Mouse (Mus musculus): ENCODE measurements around the gene Olfr738. TPM values are rescaled to one million over a fixed set of nuclear protein-coding genes. Genes with fewer than 3 reads are reported as not detected.

Gene Olfr738
- polyA plus RNA-seq (2015; fragmentation: Nextera tagmentation; extraction: Ambion mirVana), result not detected in 2 replicates

- Histone ChIP-seq H3K4me1 (no peaks in the 10 kb centered on the region), H3K36me3 (no peaks in the 10 kb centered on the region), H3K4me2 (no peak within 1 kb of the TSS), H3K27ac (no peak within 1 kb of the TSS), H3K27me3 (no peaks in the 10 kb centered on the region), H3K4me3 (no peak within 1 kb of the TSS), H3K9me3 (no peaks in the 10 kb centered on the region), H3K9ac (no peak within 1 kb of the TSS)
- WGBS, result 74% methylated on average over 1 of the region's 1 CpGs
- ATAC-seq (ENCODE audit: borderline replicate concordance, extremely low read depth, low FRiP score, low TSS enrichment), result no peak
Measured at GRCm38 (mm10) chr14:50407268-50407667, at the start of gene Olfr738. Gene Olfr738, plus strand, starts transcription at chr14:50407568.

DNA sequence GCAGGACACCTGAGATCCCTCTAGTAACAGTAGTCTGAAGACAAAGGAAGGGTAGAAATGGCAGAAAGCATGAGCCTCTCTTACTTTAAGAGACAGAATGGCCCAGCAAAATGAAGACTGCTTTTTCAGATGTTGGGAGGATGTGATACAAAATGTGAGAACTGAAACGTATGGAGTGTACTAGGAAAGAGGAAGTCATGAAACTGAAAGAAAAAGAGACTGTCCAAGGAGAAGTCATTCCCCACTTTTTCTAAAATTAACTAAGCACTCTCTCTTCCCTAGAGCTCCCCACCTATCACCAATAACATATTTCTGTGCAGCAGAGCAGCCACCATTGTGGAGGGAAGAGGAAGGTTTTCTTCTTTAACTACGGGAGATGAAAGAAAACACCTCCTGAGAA lies 49.8 kb upstream of the Olfr738 start, which contains the start of gene Tlr11:
TSS of gene Tlr11 (plus strand) at position 322 of the 400 bp plus-strand sequence.
- Histone ChIP-seq H3K27me3 (no peaks in the 10 kb centered on the region), H3K4me2 (no peak within 1 kb of the TSS), H3K4me3 (no peak within 1 kb of the TSS), H3K9ac (no peak within 1 kb of the TSS), H3K9me3 (no peaks in the 10 kb centered on the region), H3K4me1 (no peaks in the 10 kb centered on the region), H3K36me3 (no peaks in the 10 kb centered on the region), H3K27ac (no peak within 1 kb of the TSS)
- no peak for ATAC-seq (ENCODE audit: borderline replicate concordance, extremely low read depth, low FRiP score, low TSS enrichment)
- 72% methylated on average over 2 of the region's 2 CpGs for WGBS

DNA sequence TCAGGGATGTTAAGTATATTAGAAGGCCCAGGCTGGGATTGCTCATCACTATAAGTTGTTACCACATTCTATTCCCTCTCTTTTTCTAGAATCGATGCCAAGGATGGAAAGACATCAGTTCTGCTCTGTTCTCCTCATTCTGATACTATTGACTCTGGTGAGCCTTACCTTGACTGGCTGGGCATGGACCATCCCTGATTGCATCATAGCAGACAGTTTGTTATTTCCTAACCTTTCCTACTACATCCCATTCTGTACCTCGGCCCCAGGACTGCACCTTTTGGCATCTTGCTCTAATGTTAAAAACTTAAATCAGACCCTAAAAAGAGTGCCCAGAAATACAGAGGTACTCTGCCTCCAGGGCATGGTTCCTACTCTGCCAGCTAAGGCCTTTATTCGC lies 46.9 kb upstream of the Olfr738 start:
- H3K36me3 ChIP-seq, result no peaks in the 10 kb centered on the region
- H3K9ac ChIP-seq, result no peak overlapping the region
- H3K4me2 ChIP-seq, result no peak overlapping the region
- ATAC-seq (ENCODE audit: borderline replicate concordance, extremely low read depth, low FRiP score, low TSS enrichment), result no peak
- no peaks in the 10 kb centered on the region for H3K27me3 ChIP-seq
- no peak overlapping the region for H3K4me3 ChIP-seq
- no peaks in the 10 kb centered on the region for H3K9me3 ChIP-seq
- WGBS, result 82% methylated on average over 3 of the region's 3 CpGs
- no peak overlapping the region for H3K27ac ChIP-seq
- H3K4me1 ChIP-seq, result no peaks in the 10 kb centered on the region

DNA sequence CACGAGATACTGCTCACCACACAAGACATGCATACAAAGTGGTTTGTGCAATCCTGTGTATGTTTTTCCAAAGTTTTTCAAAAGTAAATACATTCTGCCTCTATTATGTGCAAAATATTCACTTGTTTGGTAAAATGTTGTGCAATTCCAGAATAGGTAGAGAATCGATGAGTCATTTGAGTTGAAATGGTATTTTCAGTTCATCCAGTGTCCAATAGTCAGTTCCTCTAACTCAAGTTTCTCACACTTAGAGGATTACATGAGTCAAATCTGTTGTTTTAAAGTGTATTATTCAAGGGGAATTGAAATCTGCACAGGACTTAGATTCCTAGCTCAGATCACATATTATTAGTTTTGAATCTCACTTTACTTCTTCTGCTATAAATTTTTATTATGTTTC lies 43.8 kb upstream of the Olfr738 start:
- no peaks in the 10 kb centered on the region for H3K36me3 ChIP-seq
- no peaks in the 10 kb centered on the region for H3K9me3 ChIP-seq
- no peaks in the 10 kb centered on the region for H3K27me3 ChIP-seq
- H3K4me1 ChIP-seq, result no peaks in the 10 kb centered on the region
- no peak for ATAC-seq (ENCODE audit: borderline replicate concordance, extremely low read depth, low FRiP score, low TSS enrichment)
- H3K4me3 ChIP-seq, result no peak overlapping the region
- 75% methylated on average over 2 of the region's 2 CpGs for WGBS
- no peak overlapping the region for H3K9ac ChIP-seq
- no peak overlapping the region for H3K4me2 ChIP-seq
- no peak overlapping the region for H3K27ac ChIP-seq

DNA sequence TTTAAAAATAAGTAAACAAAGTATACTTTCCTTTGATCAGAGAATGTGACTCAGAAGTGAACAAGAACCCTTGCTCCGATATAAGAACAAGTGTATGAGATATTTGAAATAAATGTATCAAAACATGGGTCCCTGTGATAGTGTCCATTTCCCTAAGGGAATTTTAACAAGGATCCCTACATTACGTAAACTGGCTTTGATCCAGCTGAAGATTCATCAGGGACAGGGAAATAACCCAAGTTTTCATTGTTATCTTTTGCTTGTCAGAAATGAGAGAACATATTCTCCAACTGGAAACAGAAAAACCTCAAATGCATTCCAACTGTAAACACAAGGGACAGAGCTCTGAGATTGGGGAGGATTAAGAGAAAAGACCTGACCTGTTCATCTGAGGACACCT lies 26.5 kb upstream of the Olfr738 start, which contains the start of gene Olfr736:
TSS of gene Olfr736 (plus strand) at position 301 of the 400 bp plus-strand sequence.
- Histone ChIP-seq H3K4me1 (no peaks in the 10 kb centered on the region), H3K9ac (no peak within 1 kb of the TSS), H3K27ac (no peak within 1 kb of the TSS), H3K27me3 (no peaks in the 10 kb centered on the region), H3K9me3 (no peaks in the 10 kb centered on the region), H3K4me3 (no peak within 1 kb of the TSS), H3K4me2 (no peak within 1 kb of the TSS), H3K36me3 (no peaks in the 10 kb centered on the region)
- 70% methylated on average over 2 of the region's 2 CpGs for WGBS
- ATAC-seq (ENCODE audit: borderline replicate concordance, extremely low read depth, low FRiP score, low TSS enrichment), result no peak

DNA sequence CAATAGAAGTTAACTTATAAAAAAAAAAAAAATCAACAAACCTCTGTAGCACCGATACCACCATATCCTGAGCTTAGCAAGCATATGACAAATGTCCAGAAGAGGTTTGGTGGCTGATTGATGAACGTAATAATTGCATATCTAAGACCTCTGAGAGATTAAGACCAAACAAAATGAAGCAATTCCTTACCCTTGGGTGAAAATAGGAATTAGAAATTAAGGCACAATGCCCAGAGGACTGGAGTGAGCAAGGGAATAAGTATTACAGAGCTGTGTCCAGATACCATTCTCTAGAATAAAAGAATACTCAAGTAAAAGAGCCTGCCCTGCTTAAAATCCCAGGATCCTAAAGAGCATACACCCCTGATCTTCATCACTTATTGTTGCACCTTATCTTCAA lies 11.0 kb downstream of the Olfr738 start, which contains the start of gene Olfr739:
TSS of gene Olfr739 (plus strand) at position 301 of the 400 bp plus-strand sequence.
- 66% methylated on average over 2 of the region's 2 CpGs for WGBS
- no peak within 1 kb of the TSS for H3K9ac ChIP-seq
- no peaks in the 10 kb centered on the region for H3K9me3 ChIP-seq
- H3K27ac ChIP-seq, result no peak within 1 kb of the TSS
- H3K4me1 ChIP-seq, result no peaks in the 10 kb centered on the region
- no peaks in the 10 kb centered on the region for H3K27me3 ChIP-seq
- no peaks in the 10 kb centered on the region for H3K36me3 ChIP-seq
- no peak within 1 kb of the TSS for H3K4me3 ChIP-seq
- no peak within 1 kb of the TSS for H3K4me2 ChIP-seq
- ATAC-seq (ENCODE audit: borderline replicate concordance, extremely low read depth, low FRiP score, low TSS enrichment), result no peak

DNA sequence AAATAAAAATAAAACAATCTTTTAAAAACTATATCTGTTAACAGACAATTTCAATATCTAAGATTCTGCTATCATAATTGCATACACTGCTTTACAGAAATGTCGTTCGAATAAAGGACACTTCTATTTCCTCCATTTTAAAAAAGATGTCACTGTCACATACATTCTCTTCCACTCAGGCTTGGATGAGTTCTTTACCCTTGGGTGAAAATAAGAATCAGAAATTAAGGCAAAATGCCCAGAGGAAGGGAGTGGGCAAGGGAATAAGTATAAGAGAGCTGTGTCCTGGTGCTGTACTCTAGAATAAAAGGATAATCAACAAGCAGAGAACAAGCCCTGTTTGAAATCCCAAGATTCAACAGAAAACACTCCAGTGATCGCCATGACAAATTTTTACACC lies 37.9 kb downstream of the Olfr738 start, which contains the start of gene Olfr740:
TSS of gene Olfr740 (plus strand) at position 301 of the 400 bp plus-strand sequence.
- WGBS, result 79% methylated on average over 3 of the region's 3 CpGs
- no peak within 1 kb of the TSS for H3K4me2 ChIP-seq

More for the DNA sequence above, 37.9 kb downstream of the Olfr738 start, which contains the start of gene Olfr740:
- no peak within 1 kb of the TSS for H3K9ac ChIP-seq
- H3K4me3 ChIP-seq, result no peak within 1 kb of the TSS
- H3K36me3 ChIP-seq, result no peaks in the 10 kb centered on the region
- ATAC-seq (ENCODE audit: borderline replicate concordance, extremely low read depth, low FRiP score, low TSS enrichment), result no peak
- no peak within 1 kb of the TSS for H3K27ac ChIP-seq
- no peaks in the 10 kb centered on the region for H3K27me3 ChIP-seq
- no peaks in the 10 kb centered on the region for H3K4me1 ChIP-seq
- no peaks in the 10 kb centered on the region for H3K9me3 ChIP-seq

Other genes with a start within 250 kb of the Olfr738 start
- gene Olfr730, start 219.4 kb upstream of the Olfr738 start, polyA plus RNA-seq (2015; fragmentation: Nextera tagmentation; extraction: Ambion mirVana), result not detected in 2 replicates
- gene Olfr731, start 165.7 kb upstream of the Olfr738 start, polyA plus RNA-seq (2015; fragmentation: Nextera tagmentation; extraction: Ambion mirVana), result not detected in 2 replicates
- gene Olfr732, start 123.4 kb upstream of the Olfr738 start, polyA plus RNA-seq (2015; fragmentation: Nextera tagmentation; extraction: Ambion mirVana), result not detected in 2 replicates
- not detected in 2 replicates for gene Olfr733, start 106.0 kb upstream of the Olfr738 start, polyA plus RNA-seq (2015; fragmentation: Nextera tagmentation; extraction: Ambion mirVana)
- not detected in 2 replicates for gene Olfr734, start 80.8 kb upstream of the Olfr738 start, polyA plus RNA-seq (2015; fragmentation: Nextera tagmentation; extraction: Ambion mirVana)
- gene Olfr735, start 58.7 kb upstream of the Olfr738 start, polyA plus RNA-seq (2015; fragmentation: Nextera tagmentation; extraction: Ambion mirVana), result not detected in 2 replicates
- gene Tlr11, start 49.7 kb upstream of the Olfr738 start, polyA plus RNA-seq (2015; fragmentation: Nextera tagmentation; extraction: Ambion mirVana), result not detected in 2 replicates
- not detected in 2 replicates for gene Olfr736, start 26.4 kb upstream of the Olfr738 start, polyA plus RNA-seq (2015; fragmentation: Nextera tagmentation; extraction: Ambion mirVana)
- not detected in 2 replicates for gene Olfr739, start 11.1 kb downstream of the Olfr738 start, polyA plus RNA-seq (2015; fragmentation: Nextera tagmentation; extraction: Ambion mirVana)
- not detected in 2 replicates for gene Olfr740, start 38.0 kb downstream of the Olfr738 start, polyA plus RNA-seq (2015; fragmentation: Nextera tagmentation; extraction: Ambion mirVana)
- not detected in 2 replicates for gene Olfr741, start 65.2 kb downstream of the Olfr738 start, polyA plus RNA-seq (2015; fragmentation: Nextera tagmentation; extraction: Ambion mirVana)
- gene Olfr742, start 96.0 kb downstream of the Olfr738 start, polyA plus RNA-seq (2015; fragmentation: Nextera tagmentation; extraction: Ambion mirVana), result not detected in 2 replicates
- not detected in 2 replicates for gene Olfr743, start 114.3 kb downstream of the Olfr738 start, polyA plus RNA-seq (2015; fragmentation: Nextera tagmentation; extraction: Ambion mirVana)
- gene Olfr744, start 207.3 kb downstream of the Olfr738 start, polyA plus RNA-seq (2015; fragmentation: Nextera tagmentation; extraction: Ambion mirVana), result not detected in 2 replicates
- gene Olfr745, start 231.8 kb downstream of the Olfr738 start, polyA plus RNA-seq (2015; fragmentation: Nextera tagmentation; extraction: Ambion mirVana), result not detected in 2 replicates
- not detected in 2 replicates for gene Olfr746, start 239.5 kb downstream of the Olfr738 start, polyA plus RNA-seq (2015; fragmentation: Nextera tagmentation; extraction: Ambion mirVana)

Measured in lung, embryonic 15.5 days (tissue).